Mouse (Mus musculus) splenic B cell, adult 2 months (primary cell): ENCODE results near the gene Slc30a3.
"Not testable (repeated sequence)": the region's sequence is repeated elsewhere in the genome, so short reads cannot be mapped to it uniquely, and the experiment has no call there.

Experiments
- DNase-seq: peaks from one replicate; pipeline ENCODE4 v3.0.0-alpha.2; 2011; ENCODE audit warnings: low read depth, low spot score
- H3K27me3 ChIP-seq: 2 replicates; pipeline ENCODE4 v1.6.1; 2012; ENCODE audit warnings: mild to moderate bottlenecking, low read length, moderate library complexity, mixed read lengths; ENCODE audit not compliant: control insufficient read depth, poor library complexity, insufficient read depth, severe bottlenecking
- H3K36me3 ChIP-seq: 2 replicates; pipeline ENCODE4 v1.6.1; 2012; ENCODE audit warnings: mild to moderate bottlenecking, low read length, moderate library complexity, mixed read lengths; ENCODE audit not compliant: control insufficient read depth, poor library complexity, insufficient read depth, severe bottlenecking

Slc30a3 gene

GRCm38 (mm10) chr5:31047848-31048762 is 59.9 kb downstream of the Slc30a3 start, which contains the start of gene Atraid:
Atraid (plus strand) TSS chr5:31048312.
- Histone ChIP-seq H3K36me3 (0 out of 2 replicates have a peak, but pooled peaks cover 2% of the 10 kb centered on the region), H3K27me3 (no peaks in the 10 kb centered on the region)
- peak; percentile 99 for DNase-seq

- no peak for DNase-seq
- no peaks in the 10 kb centered on the region for H3K27me3 ChIP-seq
- 0 out of 2 replicates have a peak, but pooled peaks cover 2% of the 10 kb centered on the region for H3K36me3 ChIP-seq
These were observed 61.0 kb downstream of the Slc30a3 start for GRCm38 (mm10) chr5:31047074-31047473.

GRCm38 (mm10) chr5:31046416-31046815 is 61.6 kb downstream of the Slc30a3 start:
- no peak for DNase-seq
- H3K36me3 ChIP-seq: 0 out of 2 replicates have a peak, but pooled peaks cover 2% of the 10 kb centered on the region
- no peaks in the 10 kb centered on the region for H3K27me3 ChIP-seq

GRCm38 (mm10) chr5:31038171-31038845 is 69.7 kb downstream of the Slc30a3 start:
- no peak for DNase-seq
- Histone ChIP-seq H3K36me3 (peaks cover 4% of the 10 kb centered on the region), H3K27me3 (no peaks in the 10 kb centered on the region)

- H3K27me3 ChIP-seq, H3K36me3 ChIP-seq, DNase-seq: not testable (repeated sequence)
These were observed 71.5 kb downstream of the Slc30a3 start for GRCm38 (mm10) chr5:31036556-31036955.
